Mouse (Mus musculus) T-cell, adult 2 months (primary cell): Measurements from ENCODE around the gene Tdp1.

Source experiments
- DNase-seq: peaks from one replicate; pipeline ENCODE4 v3.0.0; 2022; ENCODE audit warnings: low spot score

The Tdp1 gene

DNA sequence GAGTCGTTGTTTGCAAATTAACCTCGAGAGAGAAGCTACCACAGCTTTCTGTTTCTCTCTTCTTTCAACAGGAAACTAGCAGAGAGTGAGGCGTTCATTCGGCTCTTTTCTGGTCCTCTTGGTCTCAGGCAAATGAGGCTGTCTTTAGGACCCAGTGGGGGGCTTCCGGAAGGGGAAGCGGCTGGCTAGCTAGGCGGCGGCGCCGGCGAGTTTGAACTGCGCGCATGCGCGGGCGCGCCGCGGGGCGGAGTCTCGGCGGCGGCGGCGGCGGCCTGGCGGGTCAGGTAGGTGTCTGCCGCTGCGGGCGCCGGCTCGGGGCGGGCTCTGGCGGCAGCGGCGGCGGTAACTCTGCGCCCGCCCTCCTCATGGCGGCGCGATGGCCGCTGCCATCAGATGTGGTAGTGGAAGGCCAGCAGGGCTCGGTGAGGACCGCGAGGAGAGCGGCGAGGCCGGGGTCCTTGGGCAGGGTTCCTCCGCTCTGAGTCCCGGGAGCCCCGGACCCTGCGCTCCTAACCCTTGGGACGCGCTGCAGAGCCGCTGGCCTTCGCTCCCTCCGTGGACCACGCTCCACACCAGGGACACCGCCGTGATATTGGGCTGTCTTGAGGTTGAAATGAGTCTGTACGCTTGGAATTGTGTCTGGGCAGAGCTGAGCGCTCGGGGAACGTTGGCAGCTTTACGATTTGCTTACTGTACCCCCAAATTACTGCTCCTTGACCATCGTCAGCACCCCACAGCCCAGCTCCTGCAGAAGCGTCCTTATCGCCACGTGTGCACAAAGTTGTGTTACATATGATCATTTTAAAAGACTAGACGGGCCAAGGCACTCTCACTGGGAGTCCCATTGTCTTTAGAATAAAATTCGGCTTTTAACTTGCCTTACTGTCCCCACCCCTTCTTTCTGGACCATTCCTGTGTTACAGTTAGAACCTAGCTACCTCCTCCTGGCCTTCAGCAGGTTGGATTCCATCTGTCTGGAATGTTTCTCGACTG is at the start of gene Tdp1, which contains the start of gene Efcab11:
Tdp1 (plus strand) TSS at position 249 of the 993 bp plus-strand sequence.
Efcab11 (minus strand) TSS at position 171 of the 993 bp plus-strand sequence.
- DNase-seq = peak; percentile 97

DNA sequence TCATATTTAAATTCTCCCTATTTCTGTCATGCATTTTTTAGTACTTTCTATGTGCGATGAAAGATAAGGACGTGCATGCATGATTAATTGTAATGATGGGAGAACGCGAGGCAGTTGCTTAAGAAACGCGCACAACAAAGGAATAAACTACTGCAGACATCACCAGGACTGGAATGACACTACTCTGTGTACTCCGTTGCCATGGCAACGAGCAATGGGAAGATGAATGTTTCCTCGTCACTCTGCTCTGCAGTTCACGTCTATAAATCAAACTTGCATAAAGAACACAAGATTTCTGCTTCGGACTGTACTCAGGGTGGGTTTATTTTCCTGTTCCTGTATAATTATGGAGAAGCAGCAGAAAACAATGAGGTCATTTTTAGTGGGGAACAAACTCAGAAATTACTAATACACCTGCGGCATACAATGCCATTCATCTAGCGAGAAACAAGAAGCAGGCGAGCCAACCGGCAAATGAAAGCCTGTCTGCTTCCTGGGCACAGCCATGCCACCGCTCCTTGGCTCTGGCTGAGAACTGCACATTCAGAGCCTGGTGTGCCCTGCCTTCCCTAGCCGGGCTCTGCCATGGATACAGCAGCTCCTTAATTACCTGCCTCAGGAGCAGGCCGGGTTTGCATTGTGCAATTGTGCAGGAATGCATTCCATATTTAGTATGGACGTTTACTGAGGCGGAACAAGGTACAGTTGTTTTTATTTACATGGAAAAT is 47.7 kb upstream of the Tdp1 start:
- peak; percentile 30 for DNase-seq

DNA sequence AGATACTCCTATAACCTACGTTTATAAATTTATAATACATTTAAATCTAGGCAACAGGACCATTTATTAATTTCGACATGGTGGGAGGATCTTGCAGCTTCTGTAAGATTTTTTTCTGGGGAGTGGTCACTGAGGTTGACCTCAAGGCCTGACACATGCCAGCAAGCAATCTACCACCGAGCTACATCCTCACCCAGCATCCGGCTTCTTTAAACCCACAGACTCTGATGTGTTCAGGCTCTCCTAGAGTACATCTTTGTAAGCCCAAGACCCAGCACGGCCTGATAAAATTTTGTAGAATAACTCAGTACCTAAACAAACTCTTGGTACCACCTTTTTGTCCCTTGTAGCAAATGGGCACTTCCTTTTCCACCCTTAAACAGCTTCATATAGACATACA is 46.8 kb upstream of the Tdp1 start:
- no peak for DNase-seq

DNA sequence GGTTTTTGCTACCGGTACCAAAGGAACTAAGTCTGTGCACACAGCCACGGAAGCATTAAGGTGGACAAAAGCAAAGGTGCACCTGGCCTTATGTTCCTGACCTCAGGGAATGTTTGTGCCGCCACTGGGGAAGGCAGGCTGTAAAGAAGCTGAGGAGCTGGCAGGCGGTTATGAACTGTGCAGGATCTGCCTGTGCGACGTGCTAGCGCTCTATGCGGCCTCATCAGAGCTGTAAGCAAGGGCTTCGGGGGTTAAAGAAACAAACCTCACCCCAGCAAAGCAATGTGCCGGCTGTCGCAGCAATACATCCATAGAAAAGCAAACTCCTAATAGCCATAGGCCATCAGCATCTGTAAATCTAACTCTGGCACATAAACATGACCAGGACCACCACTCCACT is 46.2 kb upstream of the Tdp1 start:
- no peak for DNase-seq

DNA sequence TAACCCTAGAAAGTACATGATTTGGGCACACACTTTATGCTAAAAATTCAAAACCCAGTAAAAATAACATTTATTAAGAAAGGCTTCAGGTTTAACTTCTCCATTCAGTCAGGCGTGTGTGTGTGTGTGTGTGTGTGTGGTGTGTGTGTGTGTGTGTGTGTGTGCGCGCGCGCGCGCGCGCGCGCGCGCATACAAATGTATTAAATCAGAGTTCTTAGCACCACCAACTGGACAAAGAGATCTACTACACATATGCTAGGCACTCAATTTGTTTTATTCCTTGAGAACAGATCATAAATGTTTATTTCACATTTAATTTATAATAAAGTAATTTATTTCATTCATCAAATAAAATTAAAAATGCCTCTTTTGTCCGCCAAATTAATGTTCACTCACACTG is 45.6 kb upstream of the Tdp1 start:
- DNase-seq = no peak

DNA sequence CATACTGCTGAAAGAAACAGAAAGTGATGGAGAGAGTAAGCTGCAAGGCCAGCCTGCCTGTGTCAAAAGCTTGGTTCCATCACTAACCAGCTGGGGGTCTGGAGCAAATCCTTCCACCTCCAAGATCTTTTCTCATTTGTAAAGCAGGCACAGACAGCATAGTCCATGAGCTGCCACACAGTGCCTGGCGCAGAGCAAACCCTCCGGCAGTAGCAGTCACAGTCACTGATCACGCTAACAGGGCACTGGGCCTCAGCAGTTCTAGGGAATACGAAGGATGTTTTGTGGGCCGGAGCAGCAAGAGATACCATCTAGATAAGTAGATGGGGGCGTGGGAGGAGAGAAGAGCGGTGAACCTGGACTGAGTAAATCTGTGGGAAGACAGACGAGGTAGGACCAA is 39.4 kb upstream of the Tdp1 start:
- DNase-seq = no peak

DNA sequence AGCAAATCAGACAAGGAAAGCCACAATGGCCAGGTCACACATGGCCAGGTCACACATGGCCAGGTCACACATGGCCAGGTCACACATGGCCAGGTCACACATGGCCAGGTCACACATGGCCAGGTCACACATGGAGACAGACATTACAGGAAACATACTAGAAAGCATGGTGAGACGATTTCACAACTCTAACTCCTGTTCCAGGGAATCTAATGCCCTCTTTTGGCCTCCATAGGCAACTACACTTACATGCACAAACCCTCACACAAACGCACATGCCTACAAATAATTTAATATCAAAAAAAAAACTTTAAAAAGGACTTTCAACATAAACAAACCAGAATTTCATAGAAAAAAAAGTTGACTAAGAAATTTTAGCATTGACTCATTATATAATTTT is 34.3 kb upstream of the Tdp1 start:
- DNase-seq = no peak

DNA sequence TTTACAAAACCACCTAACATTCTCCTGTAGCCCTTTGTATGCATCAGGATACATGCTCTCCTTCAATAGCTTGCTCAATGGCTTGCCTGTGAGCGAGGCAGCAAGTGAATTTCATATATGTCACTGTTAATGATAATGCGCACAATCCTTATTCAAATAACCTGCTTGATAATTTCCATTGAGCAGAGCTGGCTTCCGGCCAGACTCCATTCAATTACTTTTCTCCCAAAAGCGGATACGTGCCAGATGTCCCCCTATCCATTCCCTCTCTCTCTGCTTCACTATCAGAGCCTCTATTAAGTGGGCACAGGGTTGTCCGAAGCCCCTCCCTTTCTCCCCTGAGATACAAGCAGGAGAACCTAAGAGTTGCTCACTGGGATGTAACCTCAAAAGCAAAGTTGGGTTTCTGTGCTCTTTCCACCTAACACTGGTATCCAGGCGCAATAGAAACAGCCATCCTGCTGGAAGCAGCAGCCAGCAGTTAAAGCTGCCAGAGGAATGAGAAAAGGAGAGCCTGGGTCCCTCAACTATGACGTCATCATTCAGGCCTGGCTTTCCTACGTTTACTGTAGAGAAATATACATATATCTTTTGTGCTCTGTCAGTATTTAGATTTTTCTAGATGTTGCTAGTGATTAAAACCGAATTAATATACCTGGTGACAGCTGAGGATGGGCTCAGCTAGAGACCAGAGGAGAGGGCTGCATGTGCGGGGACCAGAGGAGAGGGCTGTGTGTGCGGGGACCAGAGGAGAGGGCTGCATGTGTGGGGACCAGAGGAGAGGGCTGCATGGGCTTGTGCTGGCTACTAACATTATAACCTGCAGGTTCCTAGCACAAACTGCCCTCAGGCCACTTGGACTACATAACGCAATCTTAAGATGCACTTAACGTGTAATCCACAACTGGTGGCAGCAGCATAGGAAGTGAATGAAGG is 30.7 kb upstream of the Tdp1 start:
- DNase-seq = no peak

DNA sequence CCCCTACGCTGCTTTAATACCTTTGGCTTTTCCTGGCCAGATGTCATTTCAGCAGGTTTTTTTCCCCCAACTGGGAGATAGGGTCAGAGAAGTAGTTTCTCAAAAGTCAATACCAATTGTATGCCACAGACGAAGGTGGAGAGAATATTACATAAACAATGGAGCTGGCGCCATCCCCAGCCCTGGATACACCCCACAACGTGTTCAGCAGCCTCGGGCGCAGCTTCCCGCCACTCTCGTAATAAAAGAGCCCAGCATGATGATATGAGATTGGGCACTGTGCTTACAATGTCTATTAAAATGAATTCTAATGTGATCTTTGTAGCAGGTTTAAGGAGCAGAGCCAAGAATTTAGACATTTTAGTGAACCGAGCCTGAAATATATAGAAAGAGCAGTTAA is 28.3 kb upstream of the Tdp1 start:
- DNase-seq = no peak

DNA sequence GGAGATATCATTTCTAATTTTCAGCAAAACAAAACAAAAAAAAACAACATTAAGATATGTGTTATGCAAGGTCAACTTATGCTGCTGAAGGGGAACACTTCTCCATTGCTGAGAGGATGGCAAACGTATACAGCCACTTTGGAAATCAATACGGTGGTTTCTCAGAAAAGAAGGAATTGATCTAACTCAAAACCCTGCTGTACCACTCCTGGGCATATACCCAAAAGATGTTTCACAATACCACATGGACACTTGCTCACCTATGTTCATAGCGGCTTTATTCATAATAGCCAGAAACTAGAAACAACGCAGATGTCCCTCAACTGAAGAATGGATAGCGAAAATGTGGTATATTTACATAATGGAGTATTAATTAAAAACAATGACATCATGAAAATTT is 25.7 kb upstream of the Tdp1 start:
- no peak for DNase-seq

DNA sequence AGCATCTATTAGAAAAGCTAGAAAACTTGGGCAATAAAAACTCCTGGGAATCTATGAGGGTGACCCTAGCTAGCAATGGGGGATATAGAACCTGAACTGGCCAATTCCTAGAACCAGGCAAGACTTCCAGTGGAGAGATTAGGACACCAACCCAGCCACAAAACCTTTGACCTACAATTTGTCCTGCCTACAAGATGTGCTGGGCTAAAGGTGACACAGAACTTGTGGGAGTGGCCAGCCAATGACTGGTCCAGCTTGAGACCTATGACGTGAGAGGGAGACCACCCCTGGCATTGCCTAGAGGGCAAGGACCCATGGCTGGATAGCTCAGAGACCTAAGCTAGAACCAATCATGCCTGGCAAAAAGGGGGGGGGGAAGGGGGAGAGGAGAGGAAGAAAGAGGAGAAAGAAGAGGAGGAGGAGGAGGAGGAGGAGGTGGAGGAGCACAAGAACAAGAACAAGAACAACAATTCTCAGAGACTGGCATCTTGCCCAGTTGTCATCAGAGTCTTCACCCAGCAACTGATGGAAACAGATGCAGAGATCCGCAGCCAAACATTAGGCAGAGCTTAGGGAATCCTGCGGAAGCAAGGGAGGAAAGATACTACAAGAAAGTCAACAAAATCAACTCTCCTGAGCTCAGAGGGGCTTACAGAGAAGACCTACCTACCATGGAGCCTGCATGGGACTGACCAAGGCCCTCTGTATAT is 24.8 kb upstream of the Tdp1 start:
- DNase-seq = no peak

DNA sequence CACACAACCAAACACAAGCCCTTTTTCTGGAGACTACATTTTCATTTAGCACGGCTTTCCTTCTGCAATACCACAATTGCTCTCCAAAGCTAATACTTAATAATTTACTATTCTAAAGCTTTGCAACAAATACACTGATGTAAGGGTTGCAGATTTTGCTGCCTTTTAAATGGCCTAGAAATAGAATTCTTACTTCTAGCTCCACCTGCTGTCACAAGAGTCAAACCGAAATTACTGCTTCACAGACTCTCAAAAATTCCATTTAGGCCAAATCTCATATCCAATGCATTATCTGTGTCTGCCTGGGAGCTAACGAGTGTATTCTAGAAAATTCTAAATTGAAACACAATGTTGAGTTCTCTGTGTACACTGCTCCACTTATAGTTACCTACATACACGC is 23.3 kb upstream of the Tdp1 start:
- DNase-seq = no peak

DNA sequence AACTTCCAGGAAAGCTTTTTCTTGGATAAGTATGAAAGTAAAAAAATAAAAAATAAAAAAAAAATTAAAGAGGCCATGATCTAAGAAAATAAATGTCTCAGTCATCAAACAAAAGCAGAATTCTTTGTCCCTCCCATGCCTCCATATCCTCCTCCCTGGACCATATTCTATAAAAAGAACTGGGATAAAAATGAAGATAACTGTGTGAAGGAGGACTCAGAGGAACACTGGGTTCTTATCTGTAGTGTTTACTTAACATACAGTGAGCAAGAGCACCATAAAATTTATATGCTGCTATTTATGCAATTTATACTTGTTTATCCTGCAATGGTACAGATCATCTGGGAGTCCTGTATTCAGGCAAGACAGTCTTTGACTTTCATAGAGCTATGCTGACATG is 19.7 kb upstream of the Tdp1 start:
- no peak for DNase-seq

DNA sequence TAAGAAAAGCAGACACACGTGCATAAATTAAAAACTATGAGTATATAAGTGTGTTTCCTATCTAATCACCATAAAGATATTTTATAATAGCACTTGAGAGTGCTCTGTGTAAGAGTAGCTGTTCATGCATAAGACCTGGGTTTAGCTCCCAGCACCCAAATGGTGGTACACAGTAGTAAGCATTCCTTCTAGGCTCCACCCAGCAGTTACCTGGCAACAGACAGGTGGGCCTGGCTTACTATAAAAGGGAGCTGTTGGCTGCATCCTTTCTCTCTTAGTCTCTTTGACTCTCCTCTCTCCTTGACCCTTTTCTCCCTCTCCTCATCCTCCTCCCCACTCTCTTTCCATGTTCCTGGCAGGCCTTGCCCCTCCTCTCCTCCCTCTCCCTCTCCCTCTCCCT is 15.5 kb upstream of the Tdp1 start:
- no peak for DNase-seq

DNA sequence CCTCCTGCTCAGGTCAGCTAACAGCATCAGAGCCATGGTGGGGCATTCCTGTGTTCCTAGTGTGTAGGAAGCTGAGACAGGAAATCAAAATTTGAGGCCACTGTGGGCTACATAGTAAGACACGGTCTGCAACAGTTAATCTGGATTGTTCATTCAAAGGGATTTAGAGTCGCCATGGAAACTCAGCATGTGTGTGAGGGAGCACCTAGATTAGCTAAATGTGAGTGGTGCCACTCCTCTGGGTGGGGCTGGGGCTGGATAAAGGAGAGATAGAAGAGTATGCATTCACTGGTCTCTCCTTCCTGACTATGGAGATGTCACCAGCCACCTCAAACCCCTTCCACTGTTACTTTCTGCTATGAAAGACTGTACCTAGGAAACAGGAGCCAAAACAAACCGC is 10.9 kb upstream of the Tdp1 start:
- DNase-seq = no peak

DNA sequence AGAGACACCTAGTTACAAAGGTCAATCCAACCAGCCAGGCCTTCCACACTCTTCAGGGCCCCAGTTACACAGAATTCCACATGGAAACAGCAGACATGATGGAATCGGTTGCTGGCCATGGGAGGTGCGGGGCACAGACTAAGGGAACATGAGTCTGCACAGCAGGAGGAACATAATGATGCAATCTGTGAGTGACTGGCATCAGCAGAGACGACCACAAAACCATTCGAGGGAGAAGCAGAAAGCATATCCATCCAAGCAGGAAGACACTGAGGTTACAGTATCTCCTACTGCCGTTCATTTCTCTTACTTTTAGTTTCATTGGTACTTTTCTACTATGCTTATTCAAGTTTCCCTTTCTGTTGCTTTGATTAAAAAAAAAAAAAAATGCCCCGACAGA is 9.7 kb upstream of the Tdp1 start:
- no peak for DNase-seq

DNA sequence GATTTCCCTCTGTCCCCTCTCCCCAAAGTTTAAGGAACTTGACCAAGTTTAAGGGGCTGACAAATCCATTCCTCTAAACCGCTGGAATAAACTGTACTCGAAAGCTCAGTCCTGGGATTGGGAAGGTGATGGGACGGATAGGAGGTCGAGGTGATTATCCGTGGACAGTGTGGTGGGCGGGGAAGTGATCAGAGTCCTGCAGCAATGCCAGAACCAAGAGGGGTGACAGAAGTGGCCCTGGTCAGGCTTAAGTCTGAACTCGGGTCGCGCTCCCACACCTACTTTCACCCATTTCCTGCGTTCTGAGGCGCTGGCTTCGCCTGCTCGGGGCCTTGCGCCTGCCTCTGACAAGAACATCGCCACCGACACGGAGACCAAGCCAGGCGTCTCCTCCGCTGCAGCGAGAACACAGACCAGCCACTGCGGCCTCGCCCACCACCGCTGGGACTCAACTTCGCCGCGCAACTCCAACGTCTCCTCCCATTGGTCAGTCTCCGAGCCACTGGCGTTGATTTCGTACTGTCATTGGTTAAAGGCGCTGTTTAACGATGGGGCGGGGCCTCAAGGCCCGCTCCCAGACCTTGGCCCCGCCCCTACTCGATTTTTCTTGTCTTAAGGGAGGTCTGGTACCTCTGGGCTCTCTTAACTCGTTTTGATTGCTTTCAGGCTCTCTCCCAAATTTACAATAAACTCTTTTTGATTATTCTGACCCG is 1.2 kb upstream of the Tdp1 start:
- DNase-seq = peak; percentile 88

DNA sequence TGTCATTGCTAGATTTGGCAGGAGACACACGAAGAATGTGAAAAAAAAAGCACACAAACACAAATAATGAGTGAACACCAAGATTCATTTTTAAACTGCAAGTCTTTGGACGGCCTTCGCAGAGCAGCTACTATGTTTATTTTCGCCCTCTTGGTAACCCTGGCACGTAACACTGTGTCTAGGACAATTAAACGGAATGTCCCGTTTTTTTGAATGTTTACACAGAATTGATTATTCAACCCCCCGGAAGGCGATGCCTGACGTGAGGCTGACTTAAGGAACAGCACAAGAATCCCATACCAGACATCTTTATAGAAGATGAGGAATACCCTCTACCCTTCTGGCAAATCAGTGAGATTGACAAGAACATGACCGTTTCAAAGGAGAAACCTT is 608 bp upstream of the Tdp1 start:
- DNase-seq = no peak

DNA sequence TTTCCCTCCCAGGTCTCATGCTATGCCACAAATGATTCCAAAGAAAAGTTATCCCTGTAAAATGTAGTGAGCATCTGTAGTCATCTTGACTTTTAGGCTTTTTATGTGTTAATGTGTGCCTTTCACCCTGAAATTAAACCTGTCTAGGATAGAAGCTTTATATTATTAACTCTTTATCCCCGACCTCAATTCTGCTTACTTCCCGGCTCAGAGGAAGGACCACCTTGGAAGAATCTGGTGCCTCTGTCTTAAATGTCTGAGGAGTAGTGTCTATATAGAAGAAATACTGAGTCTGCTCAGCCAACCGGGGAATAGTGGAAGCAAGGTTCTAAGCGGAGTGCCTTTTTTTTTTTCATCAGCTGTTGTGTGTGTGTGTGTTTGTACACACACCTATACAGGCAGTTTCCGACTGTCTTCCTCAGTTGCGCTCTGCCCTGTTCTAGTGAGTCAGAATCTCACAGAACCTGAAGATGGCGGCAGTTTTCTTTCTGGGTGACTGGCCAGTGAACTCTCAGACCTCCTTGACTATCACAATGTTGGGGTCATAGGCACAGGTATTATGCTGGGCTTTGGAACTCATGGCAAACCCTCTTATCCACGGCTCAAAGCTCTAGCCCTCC is 1.1 kb downstream of the Tdp1 start:
- no peak for DNase-seq

DNA sequence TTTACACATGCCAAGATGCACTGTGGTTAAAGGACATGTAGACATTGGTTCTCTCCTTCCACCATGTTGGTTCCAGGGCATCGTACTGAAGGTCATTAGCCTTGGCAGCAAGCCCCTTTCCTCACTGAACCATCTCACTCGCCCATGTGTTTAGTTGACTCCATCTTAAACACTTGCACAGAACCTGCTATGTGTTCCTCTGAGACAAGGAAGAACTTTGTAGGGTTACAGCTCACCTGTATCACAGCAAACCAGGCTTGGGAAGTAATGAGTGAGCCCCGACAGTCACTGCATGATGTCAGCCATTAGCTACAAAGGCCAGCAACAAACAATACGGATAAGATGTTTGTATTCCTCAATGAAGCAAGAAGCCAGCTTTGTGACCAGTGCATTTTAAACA is 13.5 kb downstream of the Tdp1 start:
- no peak for DNase-seq
